Mouse (Mus musculus): ENCODE measurements around the gene Smg9. TPM values are rescaled to one million over a fixed set of nuclear protein-coding genes. Genes with fewer than 3 reads are reported as not detected.

Smg9 gene
- total and polyA plus RNA-seq, 2 experiments from 2014 or later: 27.4 to 52.3 TPM

DNA sequence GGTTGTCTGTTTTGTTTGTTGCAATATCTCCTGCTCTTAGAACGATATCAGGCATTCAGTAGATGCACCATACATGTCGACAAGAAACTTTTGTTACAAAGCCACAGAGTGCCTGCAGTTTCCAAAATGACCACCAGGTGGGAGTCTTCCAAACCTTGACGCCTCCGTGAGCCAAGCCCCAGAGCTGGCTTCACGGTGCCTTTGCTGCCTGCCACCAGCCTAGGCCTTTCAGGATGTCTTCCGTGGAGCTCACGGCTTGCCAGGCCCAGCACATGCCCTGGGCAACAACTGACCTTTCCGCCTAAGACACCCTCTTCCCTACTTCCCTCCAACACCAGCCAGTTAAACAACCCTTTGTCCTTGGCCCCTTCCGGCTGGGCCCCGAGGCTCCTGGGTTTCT lies 34.6 kb upstream of the Smg9 start:
- Histone ChIP-seq H3K4me1 (ENCODE audit: insufficient read depth, low read length) (peaks cover 3% of the 10 kb centered on the region; the same call in 1 of the 2 replicates), H3K4me3 (ENCODE audit: low read length) (no peak overlapping the region), H3K9ac (replicated peaks; ENCODE audit: low read length) (peak overlapping the region; percentile 24; the same call in 1 of the 2 replicates), H3K27ac (no peak overlapping the region), H3K27me3 (ENCODE audit: insufficient read depth, low read length) (no peaks in the 10 kb centered on the region), H3K36me3 (ENCODE audit: insufficient read depth, low read length) (no peaks in the 10 kb centered on the region), H3K9me3 (ENCODE audit: low read length) (no peaks in the 10 kb centered on the region), H3K4me2 (ENCODE audit: low read depth, low read length) (no peak overlapping the region)
- peak; percentile 95 for TF ChIP-seq CTCF (IDR thresholded peaks at IDR 0.05; ENCODE audit: low read depth)
- peak; percentile 71 for ATAC-seq
- 20% methylated on average over 10 of the region's 10 CpGs for WGBS
- DNase-seq (ENCODE audit: low spot score): peak; percentile 95

- Histone ChIP-seq H3K4me2 (ENCODE audit: low read depth, low read length) (no peak overlapping the region), H3K9ac (replicated peaks; ENCODE audit: low read length) (peak overlapping the region; percentile 24; the same call in 1 of the 2 replicates), H3K27ac (no peak overlapping the region), H3K36me3 (ENCODE audit: insufficient read depth, low read length) (no peaks in the 10 kb centered on the region), H3K4me1 (ENCODE audit: insufficient read depth, low read length) (peaks cover 3% of the 10 kb centered on the region; the same call in 1 of the 2 replicates), H3K27me3 (ENCODE audit: insufficient read depth, low read length) (no peaks in the 10 kb centered on the region), H3K9me3 (ENCODE audit: low read length) (no peaks in the 10 kb centered on the region), H3K4me3 (ENCODE audit: low read length) (no peak overlapping the region)
- no peak for TF ChIP-seq CTCF (IDR thresholded peaks at IDR 0.05; ENCODE audit: low read depth)
- WGBS: 77% methylated on average over 5 of the region's 5 CpGs
- peak; percentile 5 for ATAC-seq
- DNase-seq (ENCODE audit: low spot score): no peak
These were observed 34.0 kb upstream of the Smg9 start for GRCm38 (mm10) chr7:24365258-24366014.

DNA sequence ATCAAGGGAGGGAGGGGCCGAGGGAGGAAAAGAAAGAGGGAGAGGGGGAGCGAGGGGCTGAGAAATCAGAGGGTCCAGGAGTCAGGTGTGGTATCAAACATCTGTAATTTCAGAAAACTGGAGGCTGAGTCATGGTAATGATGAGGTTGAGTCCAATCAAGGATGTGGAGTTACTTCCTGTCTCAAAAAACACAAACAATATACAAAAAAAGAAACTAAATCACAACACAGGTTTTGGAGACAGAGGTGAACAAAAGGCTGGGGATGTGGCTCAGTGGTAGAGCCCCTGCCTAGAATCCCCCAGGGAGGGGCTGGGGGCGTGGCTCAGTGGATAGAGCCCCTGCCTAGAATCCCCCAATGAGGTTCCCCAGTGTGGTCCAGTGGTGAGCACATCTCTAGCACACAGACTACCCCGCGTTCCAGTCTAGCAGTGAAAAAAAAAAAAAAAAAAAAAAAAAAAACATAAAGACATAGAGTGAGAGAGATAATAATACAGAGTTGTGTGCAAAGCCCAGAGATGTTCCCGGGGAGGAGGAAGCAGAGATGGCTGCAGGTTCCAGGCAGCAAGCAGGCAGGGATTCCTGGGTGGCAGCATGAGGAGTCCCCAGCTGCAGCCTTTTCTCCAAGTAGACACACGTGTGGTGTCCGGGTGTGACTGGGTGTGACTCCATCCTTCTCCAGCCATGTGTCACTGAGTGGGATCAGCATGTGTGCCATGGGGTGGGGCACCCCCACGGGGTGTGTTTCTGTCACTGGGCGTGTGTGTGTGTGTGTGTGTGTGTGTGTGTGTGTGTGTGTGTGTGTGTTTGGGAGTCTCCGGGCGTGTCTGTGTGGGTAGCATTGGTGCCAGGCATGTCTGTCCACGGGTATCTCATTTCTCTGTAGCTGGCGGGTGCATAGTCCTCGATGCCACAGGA lies 32.4 kb upstream of the Smg9 start:
- Histone ChIP-seq H3K4me3 (ENCODE audit: low read length) (no peak overlapping the region), H3K4me1 (ENCODE audit: insufficient read depth, low read length) (peaks cover 3% of the 10 kb centered on the region; the same call in 1 of the 2 replicates), H3K27me3 (ENCODE audit: insufficient read depth, low read length) (no peaks in the 10 kb centered on the region), H3K27ac (no peak overlapping the region), H3K4me2 (ENCODE audit: low read depth, low read length) (no peak overlapping the region), H3K9me3 (ENCODE audit: low read length) (no peaks in the 10 kb centered on the region), H3K36me3 (ENCODE audit: insufficient read depth, low read length) (no peaks in the 10 kb centered on the region), H3K9ac (replicated peaks; ENCODE audit: low read length) (no peak overlapping the region)
- no peak for TF ChIP-seq CTCF (IDR thresholded peaks at IDR 0.05; ENCODE audit: low read depth)
- WGBS: 81% methylated on average over 15 of the region's 15 CpGs
- DNase-seq (ENCODE audit: low spot score): no peak
- ATAC-seq: no peak

DNA sequence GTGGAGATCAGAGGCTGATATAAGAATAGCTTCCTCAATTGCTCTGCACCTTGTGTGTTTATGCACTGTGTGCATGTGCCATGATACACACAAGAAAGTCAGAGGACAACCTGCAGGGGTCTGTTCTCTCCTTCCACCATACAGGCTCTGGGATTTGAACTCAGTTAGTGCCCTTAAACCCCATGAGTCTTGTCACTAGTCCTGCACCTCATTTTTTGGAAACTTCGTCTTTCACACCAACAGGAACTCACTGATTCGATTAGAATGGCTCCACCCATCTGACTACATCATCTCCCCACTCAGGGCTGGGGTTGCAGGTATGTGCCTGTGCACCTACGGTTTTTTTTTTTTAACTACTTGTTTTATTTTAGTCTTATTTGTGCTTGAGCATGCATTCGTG lies 31.2 kb upstream of the Smg9 start:
- H3K4me3 ChIP-seq (ENCODE audit: low read length): no peak overlapping the region
- 71% methylated on average over 4 of the region's 4 CpGs for WGBS
- no peaks in the 10 kb centered on the region for H3K9me3 ChIP-seq (ENCODE audit: low read length)
- no peak overlapping the region for H3K9ac ChIP-seq (replicated peaks; ENCODE audit: low read length)
- H3K4me2 ChIP-seq (ENCODE audit: low read depth, low read length): no peak overlapping the region
- H3K36me3 ChIP-seq (ENCODE audit: insufficient read depth, low read length): no peaks in the 10 kb centered on the region
- H3K27ac ChIP-seq: no peak overlapping the region
- H3K4me1 ChIP-seq (ENCODE audit: insufficient read depth, low read length): peaks cover 3% of the 10 kb centered on the region; the same call in 1 of the 2 replicates
- DNase-seq (ENCODE audit: low spot score): no peak
- no peaks in the 10 kb centered on the region for H3K27me3 ChIP-seq (ENCODE audit: insufficient read depth, low read length)
- no peak for ATAC-seq
- TF ChIP-seq CTCF (IDR thresholded peaks at IDR 0.05; ENCODE audit: low read depth): no peak

DNA sequence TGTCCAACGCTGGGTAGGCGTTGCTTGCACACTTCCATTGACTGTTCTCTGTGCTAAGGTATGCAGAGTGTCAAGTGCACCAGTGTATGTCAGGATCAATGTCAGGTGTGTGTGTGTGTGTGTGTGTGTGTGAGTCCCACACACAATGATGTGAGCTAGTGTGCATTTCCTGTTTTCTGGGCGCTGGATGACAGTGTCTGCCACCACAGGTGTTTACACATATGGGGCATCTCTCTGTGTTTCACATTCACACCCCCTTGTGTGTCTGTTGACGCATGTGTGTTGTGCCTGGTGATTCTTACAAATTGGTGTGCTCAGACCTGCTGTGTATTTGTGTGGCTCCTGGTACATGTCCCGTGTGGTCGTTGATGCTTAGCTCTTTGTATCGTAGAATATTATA lies 30.5 kb upstream of the Smg9 start:
- 94% methylated on average over 7 of the region's 7 CpGs for WGBS

GRCm38 (mm10) chr7:24369731-24370541 lies 29.5 kb upstream of the Smg9 start, which contains the start of gene Kcnn4:
Kcnn4 (plus strand) TSS chr7:24370263.
- Histone ChIP-seq H3K4me1 (ENCODE audit: insufficient read depth, low read length) (peaks cover 2% of the 10 kb centered on the region; the same call in 1 of the 2 replicates), H3K27me3 (ENCODE audit: insufficient read depth, low read length) (no peaks in the 10 kb centered on the region), H3K9me3 (ENCODE audit: low read length) (no peaks in the 10 kb centered on the region), H3K27ac (no peak within 1 kb of the TSS), H3K4me2 (ENCODE audit: low read depth, low read length) (no peak within 1 kb of the TSS), H3K9ac (replicated peaks; ENCODE audit: low read length) (no peak within 1 kb of the TSS), H3K36me3 (ENCODE audit: insufficient read depth, low read length) (no peaks in the 10 kb centered on the region), H3K4me3 (ENCODE audit: low read length) (no peak within 1 kb of the TSS)
- no peak for TF ChIP-seq CTCF (IDR thresholded peaks at IDR 0.05; ENCODE audit: low read depth)
- 45% methylated on average over 23 of the region's 23 CpGs for WGBS
- ATAC-seq (no peak; the same call in 1 of the 2 replicates), DNase-seq (ENCODE audit: low spot score) (no peak)

More for the DNA sequence above, 30.5 kb upstream of the Smg9 start:
- peaks cover 3% of the 10 kb centered on the region; the same call in 1 of the 2 replicates for H3K4me1 ChIP-seq (ENCODE audit: insufficient read depth, low read length)
- no peaks in the 10 kb centered on the region for H3K36me3 ChIP-seq (ENCODE audit: insufficient read depth, low read length)
- ATAC-seq: no peak
- DNase-seq (ENCODE audit: low spot score): no peak
- H3K9me3 ChIP-seq (ENCODE audit: low read length): no peaks in the 10 kb centered on the region
- H3K4me2 ChIP-seq (ENCODE audit: low read depth, low read length): no peak overlapping the region
- H3K27ac ChIP-seq: no peak overlapping the region
- no peak overlapping the region for H3K4me3 ChIP-seq (ENCODE audit: low read length)
- H3K27me3 ChIP-seq (ENCODE audit: insufficient read depth, low read length): no peaks in the 10 kb centered on the region
- H3K9ac ChIP-seq (replicated peaks; ENCODE audit: low read length): no peak overlapping the region
- TF ChIP-seq CTCF (IDR thresholded peaks at IDR 0.05; ENCODE audit: low read depth): no peak

Data from hindbrain, postnatal 0 days (tissue).